Mouse (Mus musculus) mouse embryonic stem cell (cell line): ENCODE data around the gene Ttyh1.

ENCODE experiments used
- in situ Hi-C, 2 experiments: fragments of 300-500 bp; cut with MboI; formaldehyde crosslinking; loops; 1 replicate in 1 of 2; 3 replicates in 1 of 2; pipeline ENCODE4 v1.14.3; 2019 to 2020; ENCODE audit warnings: low sequenced_read_pairs in 2 of 2, low pct_unique_long_range_greater_than_20kb in 1 of 2, mixed read lengths in 1 of 2; ENCODE audit not compliant: unreplicated experiment in 1 of 2

Gene Ttyh1

DNA sequence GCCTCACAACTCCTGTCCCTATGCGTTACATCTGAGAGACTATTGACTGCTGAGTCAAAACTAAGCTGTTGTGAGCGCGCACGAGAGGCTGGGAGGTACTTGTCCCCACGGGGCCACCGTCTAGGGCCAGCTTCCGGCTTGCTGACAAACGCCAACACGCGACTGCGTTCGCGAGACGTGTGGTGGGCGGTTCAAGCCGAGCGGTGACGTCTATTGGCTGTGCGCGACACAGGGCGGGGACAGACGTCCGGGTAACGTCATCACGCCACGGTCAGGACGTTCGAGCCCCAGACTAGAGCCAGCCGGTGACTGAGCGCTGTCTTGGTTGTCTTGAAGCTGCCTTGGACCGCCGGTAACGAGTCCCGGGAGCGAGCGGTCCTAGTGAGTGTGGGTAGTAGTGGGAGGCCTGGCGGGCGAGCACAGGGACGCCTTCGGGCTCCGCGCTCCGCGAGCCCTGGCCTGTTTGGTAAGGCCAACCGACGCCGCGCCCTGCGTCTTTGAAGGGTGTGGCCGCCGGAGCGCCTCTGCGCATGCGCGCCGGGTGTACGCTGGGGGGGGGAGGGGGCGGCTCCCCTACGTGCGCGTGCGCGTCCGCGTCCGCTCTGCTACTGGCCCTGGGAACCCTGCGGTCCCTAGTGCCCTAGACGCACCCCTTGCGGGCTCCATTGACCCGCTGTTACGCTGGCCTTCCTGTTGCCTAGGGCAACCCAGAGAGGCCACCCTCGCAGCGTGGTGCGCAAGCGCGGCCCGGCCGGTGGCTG is 17.7 kb downstream of the Ttyh1 start, which contains the start of gene Leng8:
Gene Leng8, plus strand, starts transcription at position 269 of the 761 bp plus-strand sequence.
- in situ Hi-C loops = loop anchor here (25.0 kb wide), 2 partner anchors 300 to 450 kb away; partner anchors contain the start of genes Mboat7 (in 1 of the 2), Rdh13 (in 1 of the 2), Tmc4 (in 1 of the 2) and Tsen34 (in 1 of the 2)

DNA sequence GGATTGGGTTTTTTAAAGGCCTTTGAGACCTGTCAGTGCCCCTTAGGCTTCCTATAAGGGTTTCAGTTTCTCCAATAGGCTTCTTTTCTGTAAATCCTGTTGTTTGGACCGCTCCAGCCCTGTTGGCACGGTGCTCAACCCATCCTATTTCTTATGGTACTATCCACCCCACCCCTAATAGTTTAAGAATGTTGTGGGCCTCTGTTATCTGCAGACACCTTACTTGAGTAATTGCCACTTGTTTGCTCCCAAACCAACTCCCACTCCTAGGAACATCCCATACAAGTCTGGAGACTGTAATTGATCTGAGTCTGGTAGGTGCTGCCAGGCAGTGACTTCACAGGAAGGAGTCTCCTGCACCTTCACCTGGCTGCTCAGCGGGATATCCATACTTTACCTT is 18.5 kb downstream of the Ttyh1 start:
- in situ Hi-C loops = loop anchor here (25.0 kb wide), 2 partner anchors 300 to 450 kb away; partner anchors contain the start of genes Mboat7 (in 1 of the 2), Rdh13 (in 1 of the 2), Tmc4 (in 1 of the 2) and Tsen34 (in 1 of the 2)

DNA sequence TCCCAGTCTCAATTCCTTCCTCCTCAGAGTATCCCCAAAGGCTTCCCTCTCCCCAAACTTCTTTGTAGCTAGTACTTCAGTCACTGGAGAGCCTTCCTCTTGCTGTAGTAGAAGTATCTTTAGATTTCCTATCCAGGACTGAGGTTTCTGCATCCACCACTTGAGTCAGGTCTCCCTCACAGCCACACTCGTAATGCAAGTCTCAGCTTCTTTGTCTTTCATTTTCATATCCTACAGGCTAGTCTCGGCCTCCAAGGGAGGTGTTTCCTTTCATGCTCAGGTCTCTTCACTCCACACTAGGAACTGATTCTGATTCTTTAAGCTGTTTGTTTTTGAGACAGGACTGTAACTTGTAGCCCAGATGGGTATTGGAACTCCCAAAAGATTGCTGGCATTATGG is 19.0 kb downstream of the Ttyh1 start:
- in situ Hi-C loops = loop anchor here (25.0 kb wide), 2 partner anchors 299 to 451 kb away; partner anchors contain the start of genes Mboat7 (in 1 of the 2), Rdh13 (in 1 of the 2), Tmc4 (in 1 of the 2) and Tsen34 (in 1 of the 2)

GRCm38 (mm10) chr7:4138671-4139070 is 19.5 kb downstream of the Ttyh1 start:
- in situ Hi-C loops = loop anchor here (25.0 kb wide), 2 partner anchors 299 to 451 kb away; partner anchors contain the start of genes Mboat7 (in 1 of the 2), Rdh13 (in 1 of the 2), Tmc4 (in 1 of the 2) and Tsen34 (in 1 of the 2)

DNA sequence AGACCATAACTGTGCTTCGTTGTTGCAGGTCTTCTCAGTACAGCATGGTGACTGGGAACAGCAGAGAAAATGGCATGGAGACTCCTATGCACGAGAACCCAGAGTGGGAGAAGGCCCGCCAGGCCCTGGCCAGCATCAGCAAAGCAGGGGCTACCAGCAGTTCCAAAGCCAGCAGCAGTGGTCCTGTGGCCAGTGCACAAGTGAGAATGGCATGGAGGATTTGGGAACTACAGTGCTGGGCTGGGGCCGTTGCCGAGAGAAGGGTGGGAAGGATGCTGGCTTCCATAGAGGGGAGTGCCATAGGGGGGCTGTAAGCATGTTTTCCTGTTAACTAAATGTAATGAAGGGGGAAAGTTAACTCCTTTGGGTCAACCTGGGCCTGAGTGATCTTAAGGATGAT is 20.2 kb downstream of the Ttyh1 start:
- in situ Hi-C loops = loop anchor here (25.0 kb wide), 2 partner anchors 298 to 452 kb away; partner anchors contain the start of genes Mboat7 (in 1 of the 2), Rdh13 (in 1 of the 2), Tmc4 (in 1 of the 2) and Tsen34 (in 1 of the 2)

- in situ Hi-C loops = loop anchor here (25.0 kb wide), 2 partner anchors 296 to 454 kb away; partner anchors contain the start of genes Mboat7 (in 1 of the 2), Rdh13 (in 1 of the 2), Tmc4 (in 1 of the 2) and Tsen34 (in 1 of the 2)
Observed at GRCm38 (mm10) chr7:4141648-4142325, 22.6 kb downstream of the Ttyh1 start.

DNA sequence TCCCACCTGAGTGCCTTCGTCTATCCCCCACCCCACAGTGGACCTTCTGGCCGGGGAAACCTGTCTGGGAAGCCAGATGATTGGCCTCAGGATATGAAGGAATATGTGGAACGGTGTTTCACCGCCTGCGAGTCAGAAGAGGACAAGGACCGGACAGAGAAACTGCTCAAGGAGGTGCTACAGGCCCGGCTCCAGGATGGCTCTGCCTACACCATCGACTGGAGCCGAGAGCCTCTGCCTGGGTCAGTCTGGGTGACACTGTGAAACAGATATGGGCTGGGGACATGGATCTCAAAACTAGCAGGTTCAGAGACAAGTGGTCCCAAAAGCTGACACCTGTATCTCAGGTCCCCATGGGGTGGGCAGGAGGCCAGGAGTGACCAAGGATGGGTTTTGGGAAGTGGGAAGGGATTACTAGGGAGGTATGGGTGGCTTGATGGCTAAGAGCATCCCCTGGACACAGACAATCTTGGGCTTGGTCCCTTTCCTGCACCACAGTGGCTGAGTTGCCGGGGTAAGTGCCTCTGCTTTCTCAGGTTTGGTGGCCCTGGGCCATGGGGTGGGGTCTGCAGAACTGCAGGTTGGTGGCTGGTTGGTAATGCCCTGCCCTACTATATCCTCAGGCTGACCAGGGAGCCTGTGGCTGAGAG is 23.7 kb downstream of the Ttyh1 start:
- in situ Hi-C loops = loop anchor here (25.0 kb wide), 2 partner anchors 294 to 456 kb away; partner anchors contain the start of genes Mboat7 (in 1 of the 2), Rdh13 (in 1 of the 2), Tmc4 (in 1 of the 2) and Tsen34 (in 1 of the 2)

DNA sequence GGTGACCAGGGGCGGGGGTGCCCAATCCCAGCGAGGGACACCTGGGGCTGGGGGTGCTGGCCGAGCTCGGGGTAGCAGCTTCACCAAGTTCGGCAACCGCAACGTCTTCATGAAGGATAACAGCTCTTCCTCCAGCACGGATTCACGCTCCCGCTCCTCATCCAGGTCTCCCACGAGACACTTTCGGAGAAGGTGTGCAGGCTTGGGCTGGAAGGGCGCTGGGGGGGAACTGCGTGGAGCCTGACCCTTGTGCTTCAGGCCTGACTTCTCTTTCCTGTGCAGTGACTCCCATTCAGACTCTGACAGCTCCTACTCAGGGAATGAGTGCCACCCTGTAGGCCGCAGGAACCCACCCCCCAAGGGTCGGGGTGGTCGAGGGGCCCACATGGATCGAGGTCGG is 24.3 kb downstream of the Ttyh1 start:
- in situ Hi-C loops = loop anchor here (25.0 kb wide), 2 partner anchors 294 to 456 kb away; partner anchors contain the start of genes Mboat7 (in 1 of the 2), Rdh13 (in 1 of the 2), Tmc4 (in 1 of the 2) and Tsen34 (in 1 of the 2)

DNA sequence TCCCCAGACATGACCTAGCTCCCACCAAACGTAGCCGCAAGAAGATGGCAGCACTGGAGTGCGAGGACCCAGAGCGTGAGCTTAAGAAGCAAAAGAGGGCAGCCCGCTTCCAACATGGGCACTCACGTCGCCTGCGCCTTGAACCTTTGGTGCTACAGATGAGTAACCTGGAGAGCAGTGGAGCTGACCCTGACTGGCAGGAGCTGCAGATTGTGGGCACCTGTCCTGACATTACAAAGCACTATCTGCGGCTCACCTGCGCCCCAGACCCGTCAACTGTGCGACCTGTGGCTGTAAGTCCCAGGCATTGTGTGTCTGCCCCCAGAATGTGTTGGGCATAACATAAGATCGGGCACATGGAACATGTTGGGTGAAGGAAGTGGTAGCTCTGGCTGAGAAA is 24.8 kb downstream of the Ttyh1 start:
- in situ Hi-C loops = loop anchor here (25.0 kb wide), 2 partner anchors 293 to 457 kb away; partner anchors contain the start of genes Mboat7 (in 1 of the 2), Rdh13 (in 1 of the 2), Tmc4 (in 1 of the 2) and Tsen34 (in 1 of the 2)

DNA sequence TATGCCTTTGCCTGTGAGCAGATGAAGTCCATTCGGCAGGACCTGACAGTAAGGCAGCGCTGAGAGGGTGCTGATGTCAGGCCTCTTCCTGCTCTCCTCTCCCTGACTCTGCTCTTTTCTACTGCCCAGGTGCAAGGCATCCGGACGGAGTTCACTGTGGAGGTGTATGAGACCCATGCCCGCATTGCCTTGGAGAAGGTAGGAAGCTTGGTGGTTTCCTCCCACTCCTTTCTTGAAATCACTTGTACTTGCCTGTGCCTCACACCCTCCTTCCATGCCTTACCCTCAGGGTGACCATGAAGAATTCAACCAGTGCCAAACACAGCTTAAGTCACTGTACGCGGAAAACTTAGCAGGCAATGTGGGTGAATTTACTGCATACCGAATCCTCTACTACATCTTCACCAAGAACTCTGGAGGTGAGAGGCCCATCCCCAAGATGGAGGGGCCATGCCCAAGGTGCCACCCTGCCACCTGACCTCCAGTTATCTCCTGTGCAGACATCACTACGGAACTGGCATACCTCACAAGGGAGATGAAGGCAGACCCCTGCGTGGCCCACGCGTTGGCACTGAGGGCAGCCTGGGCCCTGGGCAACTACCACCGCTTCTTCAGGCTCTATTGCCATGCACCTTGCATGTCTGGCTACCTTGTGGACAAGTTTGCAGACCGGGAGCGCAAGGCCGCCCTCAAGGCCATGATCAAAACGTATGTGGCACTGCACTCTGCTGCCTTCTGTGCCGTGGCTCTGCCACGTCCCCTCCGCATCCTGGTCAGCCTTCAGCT is 25.8 kb downstream of the Ttyh1 start:
- in situ Hi-C loops = loop anchor here (25.0 kb wide), 2 partner anchors 292 to 458 kb away; partner anchors contain the start of genes Mboat7 (in 1 of the 2), Rdh13 (in 1 of the 2), Tmc4 (in 1 of the 2) and Tsen34 (in 1 of the 2)

DNA sequence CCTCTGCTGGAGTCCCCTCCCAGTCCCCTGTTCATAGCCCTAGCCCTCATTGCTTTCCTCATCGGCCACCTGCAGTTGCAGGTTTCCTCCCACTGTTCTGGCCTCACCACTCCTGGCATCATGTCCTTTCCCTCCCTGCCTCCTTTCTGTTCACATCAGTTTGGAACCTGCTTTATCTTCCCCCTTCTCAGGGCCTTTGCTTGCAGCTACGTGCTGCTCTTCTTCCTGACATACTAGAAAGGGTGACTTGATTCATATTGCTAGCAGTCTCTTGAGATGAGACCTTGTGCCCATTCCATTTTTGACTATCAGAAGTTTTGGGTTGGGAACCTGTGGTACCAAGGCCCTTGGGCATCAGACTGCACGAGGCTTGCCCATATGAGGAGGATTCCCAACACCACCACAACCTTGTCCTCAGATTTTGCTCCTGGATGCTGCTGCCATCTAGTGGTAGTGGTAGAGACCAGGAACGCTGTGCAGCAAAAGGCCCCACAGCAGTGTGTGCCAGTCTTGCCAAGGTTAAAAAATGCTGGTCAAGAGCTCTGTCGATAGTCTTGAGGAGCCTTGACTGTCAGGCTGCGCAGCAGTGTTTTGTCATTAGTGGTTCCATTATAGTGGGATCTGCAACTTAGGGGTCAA is 26.5 kb downstream of the Ttyh1 start:
- in situ Hi-C loops = loop anchor here (25.0 kb wide), 2 partner anchors 292 to 458 kb away; partner anchors contain the start of genes Mboat7 (in 1 of the 2), Rdh13 (in 1 of the 2), Tmc4 (in 1 of the 2) and Tsen34 (in 1 of the 2)

GRCm38 (mm10) chr7:4146241-4147180 is 27.3 kb downstream of the Ttyh1 start:
- in situ Hi-C loops = loop anchor here (25.0 kb wide), 2 partner anchors 291 to 459 kb away; partner anchors contain the start of genes Mboat7 (in 1 of the 2), Rdh13 (in 1 of the 2), Tmc4 (in 1 of the 2) and Tsen34 (in 1 of the 2)

GRCm38 (mm10) chr7:4147371-4147770 is 28.2 kb downstream of the Ttyh1 start:
- in situ Hi-C loops = loop anchor here (25.0 kb wide), 2 partner anchors 290 to 460 kb away; partner anchors contain the start of genes Mboat7 (in 1 of the 2), Rdh13 (in 1 of the 2), Tmc4 (in 1 of the 2) and Tsen34 (in 1 of the 2)

- in situ Hi-C loops = loop anchor here (25.0 kb wide), 2 partner anchors 289 to 461 kb away; partner anchors contain the start of genes Mboat7 (in 1 of the 2), Rdh13 (in 1 of the 2), Tmc4 (in 1 of the 2) and Tsen34 (in 1 of the 2)
Observed at GRCm38 (mm10) chr7:4147836-4148235, 28.6 kb downstream of the Ttyh1 start.
